Mouse (Mus musculus) midbrain, embryonic 14.5 days (tissue): ENCODE results near the gene Cnot6l. TPM values are rescaled to one million over a fixed set of nuclear protein-coding genes. Genes with fewer than 3 reads are reported as not detected.

Experiments
- ATAC-seq: fragments of 200-750 bp; cut with Nextera tagmentation; 2 replicates; pipeline ENCODE4 v1.8.0; 2017; ENCODE audit warnings: moderate number of reproducible peaks, moderate library complexity; ENCODE audit not compliant: low FRiP score, low TSS enrichment
- DNase-seq: peaks from one replicate; pipeline ENCODE4 v3.0.0-alpha.2; 2015
- H3K27ac ChIP-seq: fragments of 300-500 bp; sonication (generic); replicated peaks from 2 replicates; pipeline ENCODE4 v1.5.1; 2014; ENCODE audit warnings: mild to moderate bottlenecking, low read depth, low read length, moderate library complexity
- H3K27me3 ChIP-seq: fragments of 300-500 bp; sonication (generic); 2 replicates; pipeline ENCODE4 v1.6.1; 2014; ENCODE audit warnings: low read length, control low read depth, mixed read lengths; ENCODE audit not compliant: control insufficient read depth, insufficient read depth
- H3K36me3 ChIP-seq: fragments of 300-500 bp; sonication (generic); 2 replicates; pipeline ENCODE4 v1.6.1; 2014; ENCODE audit warnings: low read length, control low read depth; ENCODE audit not compliant: control insufficient read depth, insufficient read depth
- H3K4me1 ChIP-seq: fragments of 300-500 bp; sonication (generic); 2 replicates; pipeline ENCODE4 v1.6.1; 2014; ENCODE audit warnings: mild to moderate bottlenecking, antibody characterized with exemption, low read length, control low read depth; ENCODE audit not compliant: control insufficient read depth, insufficient read depth
- H3K4me2 ChIP-seq: fragments of 300-500 bp; sonication (generic); 2 replicates; pipeline ENCODE4 v1.6.1; 2014; ENCODE audit warnings: mild to moderate bottlenecking, low read length, moderate library complexity
- H3K4me3 ChIP-seq: fragments of 300-500 bp; sonication (generic); replicated peaks from 2 replicates; pipeline ENCODE4 v1.5.1; 2014; ENCODE audit warnings: low read depth, low read length
- H3K9ac ChIP-seq: fragments of 300-500 bp; sonication (generic); replicated peaks from 2 replicates; pipeline ENCODE4 v1.6.1; 2014; ENCODE audit warnings: mild to moderate bottlenecking, low read length, moderate library complexity
- H3K9me3 ChIP-seq: fragments of 300-500 bp; sonication (generic); 2 replicates; pipeline ENCODE4 v1.6.1; 2016; ENCODE audit warnings: low read length, control low read depth, mixed read lengths; ENCODE audit not compliant: control insufficient read depth
- WGBS: fragments of 180-500 bp; shearing (Covaris S2); extraction: QIAGEN DNeasy Blood & Tissue Kit; methylation state at CpG from one replicate; pipeline ENCODE4 v1.1.7; 2014; 5-methylcytosine and 5-hydroxymethylcytosine counted together
- polyA plus RNA-seq: library from polyadenylated mRNA; unstranded; fragments of >200 nt; fragmentation: Nextera tagmentation; extraction: Ambion mirVana; gene quantifications from 2 replicates; pipeline ENCODE4 v1.2.1, GENCODE M21; 2014

Cnot6l gene
- polyA plus RNA-seq, result 17.7 and 19.2 TPM in 2 replicates

DNA sequence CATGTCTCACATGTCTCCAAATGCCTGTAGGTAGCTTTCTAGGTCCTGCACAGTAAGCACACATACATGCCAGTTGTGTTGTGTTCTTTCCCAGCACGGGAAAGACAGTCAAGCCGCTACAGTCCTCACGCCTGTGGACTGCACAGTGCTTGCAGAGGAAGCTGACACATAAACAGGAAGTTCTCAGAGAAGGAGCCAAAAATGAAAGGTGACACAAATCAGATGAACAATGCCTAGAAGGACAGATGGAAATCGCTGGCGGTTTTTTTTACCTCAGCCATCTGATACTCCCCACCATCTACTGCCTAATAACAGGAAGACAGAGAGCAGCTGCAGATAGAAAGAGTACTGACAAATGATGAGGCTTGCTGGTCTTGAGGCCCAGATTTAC lies at the start of gene Cnot6l:
TSS of gene Cnot6l (minus strand) at position 151 of the 391 bp plus-strand sequence.
- peak; percentile 15 for DNase-seq

DNA sequence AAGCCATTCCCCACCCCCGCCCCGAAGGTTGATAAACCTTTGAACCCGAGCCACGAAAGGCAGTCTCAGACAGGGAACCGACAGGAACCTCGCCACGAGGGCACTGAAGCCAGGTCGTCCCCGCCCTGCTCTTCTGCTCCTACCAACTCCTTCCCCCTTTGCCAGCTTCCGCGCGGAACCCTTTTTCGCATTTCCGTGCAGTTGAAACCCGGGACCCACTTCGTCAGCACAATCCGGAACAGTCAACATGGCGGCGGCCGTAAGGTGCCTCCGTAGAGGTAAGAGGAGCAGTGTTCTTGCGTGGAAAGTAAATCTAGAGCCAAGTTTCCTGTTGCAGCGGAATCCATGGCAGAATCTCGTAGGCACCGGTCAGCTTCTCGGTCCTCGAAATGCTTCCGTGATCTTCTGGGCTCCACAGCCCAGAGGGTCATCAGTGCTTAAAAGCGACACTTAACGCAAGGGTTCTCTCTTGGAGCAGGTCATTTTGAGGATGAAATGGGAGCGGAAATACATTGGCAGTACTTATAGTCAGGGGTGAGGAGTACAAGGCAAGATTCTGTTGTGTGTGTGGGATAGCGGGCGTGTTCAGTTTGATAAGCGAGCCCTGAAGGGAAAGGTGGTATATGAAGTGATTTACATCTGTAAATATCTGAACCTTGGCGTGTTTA lies 46.1 kb upstream of the Cnot6l start:
- ATAC-seq, result peak; percentile 93
- WGBS, result under 1% methylated on average over 35 of the region's 35 CpGs
- Histone ChIP-seq H3K27ac (peak overlapping the region; percentile 71), H3K4me1 (peaks cover 18% of the 10 kb centered on the region), H3K4me3 (peak overlapping the region; percentile 75), H3K27me3 (no peaks in the 10 kb centered on the region), H3K9ac (peak overlapping the region; percentile 79), H3K9me3 (no peaks in the 10 kb centered on the region), H3K36me3 (peaks cover 7% of the 10 kb centered on the region), H3K4me2 (peak overlapping the region; percentile 79)
- DNase-seq, result peak; percentile 95

More for the DNA sequence above, at the start of gene Cnot6l:
- Histone ChIP-seq H3K36me3 (no peaks in the 10 kb centered on the region), H3K9ac (peak within 1 kb of the TSS; percentile 96), H3K4me1 (peaks cover 14% of the 10 kb centered on the region), H3K4me3 (peak within 1 kb of the TSS; percentile 89), H3K4me2 (peak within 1 kb of the TSS; percentile 82), H3K27me3 (no peaks in the 10 kb centered on the region), H3K27ac (peak within 1 kb of the TSS; percentile 99), H3K9me3 (no peaks in the 10 kb centered on the region)
- no peak for ATAC-seq
- 50% methylated on average over 5 of the region's 5 CpGs for WGBS

DNA sequence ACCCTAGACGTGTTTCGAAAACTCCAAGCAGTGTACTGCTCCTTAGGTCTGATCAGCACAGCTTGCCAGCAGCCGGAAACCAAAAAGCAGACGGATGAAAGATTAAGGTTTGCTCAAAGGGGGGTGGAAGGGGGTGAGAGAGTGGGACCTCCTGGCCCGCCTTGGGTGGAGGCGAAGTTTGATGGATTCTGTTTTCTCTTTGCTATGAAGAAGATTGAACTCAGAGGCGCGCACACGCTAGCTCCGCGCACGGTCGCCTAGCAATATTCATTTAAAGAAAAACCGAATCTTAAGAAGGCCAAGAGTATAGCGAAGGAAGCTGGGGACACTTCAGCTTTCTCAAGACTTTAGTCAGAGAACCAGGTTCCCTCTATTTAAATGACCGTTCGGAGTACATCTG lies 45.5 kb upstream of the Cnot6l start, which contains the start of gene Mrpl1:
TSS of gene Mrpl1 (plus strand) at position 35 of the 400 bp plus-strand sequence.
- Histone ChIP-seq H3K4me3 (peak within 1 kb of the TSS; percentile 75), H3K27ac (peak within 1 kb of the TSS; percentile 71), H3K9me3 (no peaks in the 10 kb centered on the region), H3K36me3 (peaks cover 5% of the 10 kb centered on the region), H3K4me1 (peaks cover 18% of the 10 kb centered on the region), H3K9ac (peak within 1 kb of the TSS; percentile 79), H3K4me2 (peak within 1 kb of the TSS; percentile 79), H3K27me3 (no peaks in the 10 kb centered on the region)
- 2% methylated on average over 17 of the region's 17 CpGs for WGBS
- ATAC-seq, result peak; percentile 53
- peak; percentile 62 for DNase-seq

DNA sequence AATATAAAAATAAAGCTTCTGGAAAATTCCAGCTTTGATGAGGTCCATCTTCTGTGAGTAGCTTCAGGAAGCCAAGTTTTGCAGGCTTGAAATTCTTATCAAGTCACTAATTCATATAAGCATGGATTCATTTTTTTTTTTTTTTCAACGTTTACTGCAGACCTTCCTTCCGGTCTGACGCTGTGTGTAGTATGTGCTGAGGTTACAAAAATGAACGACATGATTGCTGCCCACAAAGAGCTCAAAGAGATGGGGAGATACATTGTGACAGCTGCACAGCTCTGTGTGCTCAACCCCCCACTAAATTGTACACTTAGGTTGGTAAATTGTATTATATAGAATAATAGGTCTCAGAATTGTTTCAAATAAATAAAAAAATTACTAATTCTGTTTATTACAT lies 44.6 kb upstream of the Cnot6l start:
- Histone ChIP-seq H3K9ac (no peak overlapping the region), H3K36me3 (no peaks in the 10 kb centered on the region), H3K27ac (no peak overlapping the region), H3K4me3 (no peak overlapping the region; the same call in 1 of the 2 replicates), H3K9me3 (no peaks in the 10 kb centered on the region), H3K4me2 (peak overlapping the region; percentile 79), H3K27me3 (no peaks in the 10 kb centered on the region), H3K4me1 (peaks cover 18% of the 10 kb centered on the region)
- ATAC-seq, result no peak
- 75% methylated on average over 4 of the region's 4 CpGs for WGBS
- no peak for DNase-seq

DNA sequence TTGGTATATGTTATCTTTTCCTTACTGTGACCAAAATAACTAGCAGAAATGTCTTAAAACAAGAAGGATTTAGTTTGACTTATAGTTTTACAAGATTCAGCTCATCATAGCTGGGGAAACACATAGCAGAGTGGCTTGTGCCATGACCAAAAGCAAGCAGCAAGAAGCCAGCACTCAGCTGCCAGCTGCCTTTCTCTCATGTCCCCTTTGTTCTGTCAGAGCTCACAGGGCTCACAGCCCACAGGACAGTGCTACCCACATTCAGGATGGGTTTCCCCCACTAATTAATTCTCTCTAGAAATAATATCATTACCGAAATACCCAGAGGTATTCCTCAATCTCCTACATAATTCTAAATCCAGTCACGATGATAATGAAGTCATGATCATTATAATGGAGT lies 43.6 kb upstream of the Cnot6l start:
- Histone ChIP-seq H3K4me3 (no peak overlapping the region), H3K4me1 (peaks cover 18% of the 10 kb centered on the region), H3K27ac (0 out of 2 replicates have a peak overlapping the region, but pooled peaks have one; percentile 50), H3K4me2 (no peak overlapping the region), H3K27me3 (no peaks in the 10 kb centered on the region), H3K9ac (no peak overlapping the region), H3K9me3 (no peaks in the 10 kb centered on the region), H3K36me3 (no peaks in the 10 kb centered on the region)
- WGBS, result 65% methylated on average over 2 of the region's 2 CpGs
- peak; percentile 26 for DNase-seq
- no peak for ATAC-seq

DNA sequence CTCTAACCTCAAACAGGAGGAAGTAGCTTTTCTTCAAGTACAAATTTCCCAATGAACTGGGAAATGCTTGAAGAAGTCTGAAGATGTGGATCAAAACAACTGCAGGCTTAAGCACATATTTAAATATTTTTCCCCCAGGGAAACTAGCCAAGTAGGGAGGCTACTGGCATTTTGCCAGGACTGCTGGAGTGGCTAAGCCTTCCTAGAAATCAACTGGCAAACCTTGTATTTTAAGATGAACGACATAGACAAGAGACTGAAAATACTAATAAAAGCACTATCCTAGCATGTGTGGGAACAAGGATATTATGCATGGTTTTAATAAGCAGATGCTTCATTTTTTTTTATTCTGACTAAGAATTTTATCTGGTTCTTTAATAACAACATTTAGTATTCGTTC lies 42.9 kb upstream of the Cnot6l start:
- H3K27ac ChIP-seq, result no peak overlapping the region
- no peak overlapping the region for H3K9ac ChIP-seq
- no peak overlapping the region for H3K4me3 ChIP-seq
- H3K27me3 ChIP-seq, result no peaks in the 10 kb centered on the region
- H3K36me3 ChIP-seq, result no peaks in the 10 kb centered on the region
- WGBS, result 42% methylated on average over 2 of the region's 2 CpGs
- ATAC-seq (no peak), DNase-seq (peak; percentile 81)
- H3K4me1 ChIP-seq, result peaks cover 18% of the 10 kb centered on the region
- no peak overlapping the region for H3K4me2 ChIP-seq
- no peaks in the 10 kb centered on the region for H3K9me3 ChIP-seq

DNA sequence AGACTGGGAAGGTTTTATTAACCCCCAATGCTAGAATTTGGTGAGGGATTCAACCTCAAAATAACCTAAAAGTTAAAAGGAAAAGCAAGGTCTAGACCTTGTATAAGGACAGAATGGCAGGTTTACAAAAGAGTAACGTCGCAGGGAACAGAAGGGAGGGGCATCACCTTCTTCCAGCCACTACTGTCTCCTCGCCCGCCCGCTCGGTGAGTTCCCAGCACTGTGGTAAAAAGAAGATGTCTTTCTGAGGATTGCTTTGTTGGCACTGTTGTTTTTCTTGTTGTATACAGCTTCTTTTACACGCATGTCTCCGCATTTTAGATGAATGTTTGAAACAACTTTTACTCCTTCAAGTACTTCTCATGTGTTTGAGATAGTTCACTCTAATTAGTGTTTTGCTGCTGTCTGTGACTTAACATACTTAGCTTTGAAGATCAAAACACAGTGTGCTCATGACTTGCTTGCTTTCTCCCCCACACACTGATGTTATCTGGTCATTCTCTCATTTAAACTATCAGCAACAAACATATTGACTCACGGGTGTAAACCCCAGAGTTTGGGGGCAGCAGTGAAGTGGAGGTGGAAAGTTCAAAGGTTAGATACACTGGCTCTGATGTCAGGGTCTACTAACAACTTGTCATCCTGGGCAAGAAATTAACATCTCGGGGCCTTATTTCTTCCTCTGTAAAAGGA lies 37.6 kb upstream of the Cnot6l start:
- H3K4me2 ChIP-seq, result no peak overlapping the region

DNA sequence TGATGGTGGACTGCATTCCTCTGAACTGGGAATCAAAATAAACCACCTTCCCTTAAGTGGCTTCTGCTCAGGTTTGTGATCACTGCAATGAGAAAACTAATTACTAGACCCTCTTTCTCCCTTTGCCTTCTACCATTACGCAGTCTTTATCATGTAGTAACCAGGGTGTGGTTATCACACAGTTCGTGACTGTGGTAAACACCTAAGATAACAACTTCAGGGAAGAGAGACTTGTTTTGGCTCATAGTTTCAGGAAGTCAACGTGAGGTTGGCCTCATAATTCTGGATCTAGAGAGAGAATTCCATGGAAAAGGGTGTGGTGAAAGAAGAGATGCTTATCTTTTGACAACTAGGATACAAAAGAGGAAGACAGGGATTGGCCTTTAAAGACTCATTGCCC lies 36.3 kb upstream of the Cnot6l start:
- Histone ChIP-seq H3K9me3 (no peaks in the 10 kb centered on the region), H3K36me3 (no peaks in the 10 kb centered on the region), H3K27ac (no peak overlapping the region), H3K4me1 (no peaks in the 10 kb centered on the region), H3K4me2 (no peak overlapping the region), H3K27me3 (no peaks in the 10 kb centered on the region), H3K9ac (no peak overlapping the region), H3K4me3 (no peak overlapping the region)
- 79% methylated on average over 3 of the region's 3 CpGs for WGBS
- ATAC-seq (no peak), DNase-seq (no peak)

More for the DNA sequence above, 37.6 kb upstream of the Cnot6l start:
- no peaks in the 10 kb centered on the region for H3K36me3 ChIP-seq
- H3K9ac ChIP-seq, result no peak overlapping the region
- H3K4me3 ChIP-seq, result no peak overlapping the region
- no peaks in the 10 kb centered on the region for H3K9me3 ChIP-seq
- no peak for DNase-seq
- no peak for ATAC-seq
- no peaks in the 10 kb centered on the region for H3K27me3 ChIP-seq
- WGBS, result 83% methylated on average over 10 of the region's 10 CpGs
- H3K27ac ChIP-seq, result no peak overlapping the region
- H3K4me1 ChIP-seq, result 0 out of 2 replicates have a peak, but pooled peaks cover 4% of the 10 kb centered on the region
